In the genomic region with DNA sequence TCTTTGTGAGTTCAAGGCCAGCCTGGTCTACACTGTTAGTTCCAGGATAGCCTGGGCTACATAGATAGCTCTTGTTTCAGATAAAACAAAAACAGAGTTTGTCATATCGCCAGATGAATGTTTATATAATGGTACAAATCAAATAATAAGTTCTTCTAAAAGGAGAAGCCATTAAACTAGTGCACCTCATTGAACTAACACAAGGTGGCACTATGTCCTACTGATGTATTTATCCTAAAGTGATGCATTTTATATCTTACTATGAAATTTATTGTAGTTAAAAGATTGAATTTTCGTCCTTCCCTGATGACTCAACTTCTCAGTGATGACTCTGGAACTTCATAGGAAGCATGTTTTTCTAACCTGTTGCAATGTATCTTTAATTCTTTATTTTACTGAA, we compare ENCODE assay signal across 24 mouse cellular contexts. TPM values are rescaled to one million over a fixed set of nuclear protein-coding genes. Genes with fewer than 3 reads are reported as not detected.
A peak's percentile ranks its signal among the peaks of the same experiment; 100 is the strongest.
DNase-seq lines count a peak whose midpoint lies in the region; ATAC-seq and TF ChIP-seq lines count a peak whose summit lies in the region.
"Had no signal": no experiment of that assay in that cellular context is flagged by ENCODE, and none has a peak within 500 bp of the region (broad histone marks: within the 10 kb centered on the region; RNA-seq: fewer than 3 reads in every experiment).

No protein-coding gene starts in this region.

- no peak overlapping the region for H3K27ac ChIP-seq in hindbrain, postnatal 0 days
- no peak overlapping the region for H3K27ac ChIP-seq in hindbrain, embryonic 12.5 days
- no peak overlapping the region for H3K27ac ChIP-seq in lung, postnatal 0 days (ENCODE audit: low read length)
- no peak overlapping the region for H3K27ac ChIP-seq in MEL (ENCODE audit: control insufficient read depth, low read depth, low read length)
- H3K27ac ChIP-seq: embryonic facial prominence, embryonic 13.5 days; heart, embryonic 15.5 days; hindbrain, embryonic 10.5 days; limb, embryonic 12.5 days; liver, embryonic 13.5 days; midbrain, embryonic 15.5 days had no signal

- H3K4me1 ChIP-seq in hindbrain, postnatal 0 days (ENCODE audit: insufficient read depth, low read length): no peaks in the 10 kb centered on the region
- no peaks in the 10 kb centered on the region for H3K4me1 ChIP-seq in hindbrain, embryonic 12.5 days
- H3K4me1 ChIP-seq in lung, postnatal 0 days (ENCODE audit: insufficient read depth, low read depth, low read length): no peaks in the 10 kb centered on the region
- H3K4me1 ChIP-seq in MEL (ENCODE audit: control insufficient read depth in 1 of 2, insufficient read depth in 2 of 2, low read length in 2 of 2): no peaks in the 10 kb centered on the region
- H3K4me1 ChIP-seq: embryonic facial prominence, embryonic 13.5 days; heart, embryonic 15.5 days; hindbrain, embryonic 10.5 days; limb, embryonic 12.5 days; liver, embryonic 13.5 days; midbrain, embryonic 15.5 days had no signal

- H3K4me3 ChIP-seq in hindbrain, postnatal 0 days (ENCODE audit: low read length): no peak overlapping the region
- no peak overlapping the region for H3K4me3 ChIP-seq in hindbrain, embryonic 12.5 days
- H3K4me3 ChIP-seq in lung, postnatal 0 days (ENCODE audit: low read depth, low read length): no peak overlapping the region
- no peak overlapping the region for H3K4me3 ChIP-seq in MEL (ENCODE audit: control insufficient read depth in 1 of 2, insufficient read depth in 1 of 2, low read depth in 2 of 2, low read length in 2 of 2)
- H3K4me3 ChIP-seq: embryonic facial prominence, embryonic 13.5 days; heart, embryonic 15.5 days; hindbrain, embryonic 10.5 days; limb, embryonic 12.5 days; liver, embryonic 13.5 days; midbrain, embryonic 15.5 days had no signal

- DNase-seq in hindbrain, postnatal 0 days (ENCODE audit: low spot score): peak; percentile 20
- no peak for DNase-seq in lung, postnatal 0 days (ENCODE audit: low spot score)
- no peak for DNase-seq in lung, adult 18-20 months
- DNase-seq in MEL (ENCODE audit: low read depth, low spot score): peak; percentile 22
- DNase-seq in brain, embryonic 14.5 days (ENCODE audit: low read depth): peak; percentile 20
- no peak for DNase-seq in Muller cell, postnatal 12 days (ENCODE audit: inconsistent ontology term)
- DNase-seq: adrenal gland, adult 2 months; cerebellum, adult 9-11 months; gastrocnemius, postnatal 10 days; heart, adult 18-20 months; kidney, adult 8-10 months; kidney, postnatal 36 days; layer of hippocampus, adult 9-11 months; liver, embryonic 13.5 days; lung, postnatal 10 days; thymus, postnatal 14 days had no signal

- no peaks in the 10 kb centered on the region for H3K27me3 ChIP-seq in hindbrain, postnatal 0 days (ENCODE audit: insufficient read depth, low read length)
- H3K27me3 ChIP-seq in hindbrain, embryonic 12.5 days: no peaks in the 10 kb centered on the region
- H3K27me3 ChIP-seq in lung, postnatal 0 days (replicated peaks; ENCODE audit: insufficient read depth, low read length): no peaks in the 10 kb centered on the region
- H3K27me3 ChIP-seq in MEL (ENCODE audit: control insufficient read depth in 1 of 2, insufficient read depth in 2 of 2, low read length in 2 of 2): no peaks in the 10 kb centered on the region
- H3K27me3 ChIP-seq: embryonic facial prominence, embryonic 13.5 days; heart, embryonic 15.5 days; limb, embryonic 12.5 days; liver, embryonic 13.5 days; midbrain, embryonic 15.5 days had no signal

- H3K9ac ChIP-seq in hindbrain, postnatal 0 days (replicated peaks; ENCODE audit: low read length): no peak overlapping the region
- H3K9ac ChIP-seq in hindbrain, embryonic 12.5 days: no peak overlapping the region
- no peak overlapping the region for H3K9ac ChIP-seq in lung, postnatal 0 days (replicated peaks; ENCODE audit: low read depth)
- no peak overlapping the region for H3K9ac ChIP-seq in MEL (ENCODE audit: control insufficient read depth, low read depth, low read length, poor library complexity, severe bottlenecking)
- H3K9ac ChIP-seq: embryonic facial prominence, embryonic 13.5 days; heart, embryonic 15.5 days; limb, embryonic 12.5 days; liver, embryonic 13.5 days; midbrain, embryonic 15.5 days had no signal

- ATAC-seq in hindbrain, postnatal 0 days: no peak
- ATAC-seq in hindbrain, embryonic 12.5 days (ENCODE audit: low FRiP score): no peak
- no peak for ATAC-seq in lung, postnatal 0 days
- ATAC-seq: CD4-positive, CD25-positive, alpha-beta regulatory T cell, adult 4 months; midbrain, embryonic 15.5 days had no signal

- no peak overlapping the region for H3K4me2 ChIP-seq in hindbrain, postnatal 0 days (ENCODE audit: low read depth, low read length)
- no peak overlapping the region for H3K4me2 ChIP-seq in hindbrain, embryonic 12.5 days (replicated peaks)
- no peak overlapping the region for H3K4me2 ChIP-seq in lung, postnatal 0 days (replicated peaks; ENCODE audit: low read depth, low read length)
- H3K4me2 ChIP-seq: embryonic facial prominence, embryonic 13.5 days; heart, embryonic 15.5 days; limb, embryonic 12.5 days; liver, embryonic 13.5 days; midbrain, embryonic 15.5 days had no signal

- H3K36me3 ChIP-seq in hindbrain, postnatal 0 days (ENCODE audit: insufficient read depth, low read length): peaks cover 50% of the 10 kb centered on the region
- H3K36me3 ChIP-seq in hindbrain, embryonic 12.5 days: peaks cover 77% of the 10 kb centered on the region
- H3K36me3 ChIP-seq in lung, postnatal 0 days (ENCODE audit: insufficient read depth, low read length): peaks cover 24% of the 10 kb centered on the region
- H3K36me3 ChIP-seq in MEL (ENCODE audit: control insufficient read depth in 1 of 2, insufficient read depth in 2 of 2, low read length in 2 of 2): peaks cover 0 to 17% of the 10 kb centered on the region in 2 experiments; a peak in 2 of 4 replicates

- TF ChIP-seq POLR2A in MEL (IDR thresholded peaks at IDR 0.05; ENCODE audit: control insufficient read depth in 1 of 2, insufficient read depth in 1 of 2, low read depth in 1 of 2, low read length in 2 of 2, poor library complexity in 1 of 2): no peak
- TF ChIP-seq POLR2A in brain, embryonic 14.5 days (IDR thresholded peaks at IDR 0.05; ENCODE audit: borderline replicate concordance, extremely low read depth, insufficient read depth, insufficient read length, poor library complexity, severe bottlenecking): no peak

- no peak for TF ChIP-seq EP300 in lung, postnatal 0 days (IDR thresholded peaks at IDR 0.05)
- TF ChIP-seq EP300 in MEL (IDR thresholded peaks at IDR 0.05; ENCODE audit: low read depth in 1 of 2, low read length in 2 of 2): no peak

- 88% methylated on average over 2 of the region's 2 CpGs for WGBS in hindbrain, postnatal 0 days
- WGBS in hindbrain, embryonic 12.5 days: 91% methylated on average over 2 of the region's 2 CpGs
- WGBS in lung, postnatal 0 days: 83% methylated on average over 2 of the region's 2 CpGs

- no peaks in the 10 kb centered on the region for H3K9me3 ChIP-seq in hindbrain, postnatal 0 days (ENCODE audit: low read length)
- no peaks in the 10 kb centered on the region for H3K9me3 ChIP-seq in hindbrain, embryonic 12.5 days (replicated peaks)
- no peaks in the 10 kb centered on the region for H3K9me3 ChIP-seq in lung, postnatal 0 days (ENCODE audit: low read length)
- H3K9me3 ChIP-seq in MEL (replicated peaks; ENCODE audit: insufficient read depth, low read length): no peaks in the 10 kb centered on the region
- H3K9me3 ChIP-seq: embryonic facial prominence, embryonic 13.5 days; G1E; heart, embryonic 15.5 days; hindbrain, embryonic 10.5 days; limb, embryonic 12.5 days; liver, embryonic 13.5 days; midbrain, embryonic 15.5 days had no signal

- no peaks in the 10 kb centered on the region for H3K79me2 ChIP-seq in MEL (ENCODE audit: control insufficient read depth, insufficient read depth, low read length, poor library complexity)

- peak; percentile 5 for TF ChIP-seq RAD21 in MEL (IDR thresholded peaks at IDR 0.05; ENCODE audit: low read depth, low read length)

- peak; percentile 46 for TF ChIP-seq CTCF in hindbrain, postnatal 0 days (IDR thresholded peaks at IDR 0.05; ENCODE audit: low read depth)
- peak; percentile 28 for TF ChIP-seq CTCF in lung, postnatal 0 days (IDR thresholded peaks at IDR 0.05)
- TF ChIP-seq CTCF in MEL (IDR thresholded peaks at IDR 0.05 in 2 of 3, conservative IDR thresholded peaks at IDR 0.05 in 1 of 3; ENCODE audit: control insufficient read depth in 1 of 3, insufficient read depth in 1 of 3, low read depth in 2 of 3, low read length in 3 of 3, poor library complexity in 1 of 3, severe bottlenecking in 1 of 3): peak in 1 of 3 experiments; percentile 38; a peak in 2 of 6 replicates
- no peak for TF ChIP-seq CTCF in brain, embryonic 14.5 days (IDR thresholded peaks at IDR 0.05; ENCODE audit: borderline replicate concordance, extremely low read depth, insufficient read depth, insufficient read length)

RNA-seq across cellular contexts. Expression of gene Ncapd3, which starts 19.5 kb away (rescaled TPM):
- 21.3 and 22.3 TPM in 2 replicates for total RNA-seq in hindbrain, postnatal 0 days (2014; rRNA removed)
- 6.9 and 7.4 TPM in 2 replicates for polyA plus RNA-seq in hindbrain, postnatal 0 days (2015; fragmentation: Nextera tagmentation; extraction: Ambion mirVana)
- 27.8 TPM in 2 replicates for polyA plus RNA-seq in hindbrain, embryonic 12.5 days (2016; fragmentation: Nextera tagmentation; extraction: Ambion mirVana)
- 6.3 and 6.4 TPM in 2 replicates for polyA plus RNA-seq in lung, postnatal 0 days (2015; fragmentation: Nextera tagmentation; extraction: Ambion mirVana)
- 28.7 and 32.4 TPM in 2 replicates for total RNA-seq in MEL (2012; rRNA removed)
- 10 to 100 TPM in 1 of 2 experiments, not detected in 1; 36.5 TPM for polyA plus RNA-seq in MEL (2012; ENCODE audit: insufficient read depth in 1 of 2, insufficient read length in 2 of 2, low read depth in 1 of 2, low replicate concordance in 2 of 2, missing spikeins in 1 of 2)
- polyA plus RNA-seq in brain, embryonic 14.5 days (2012; rRNA removed): 28.9 and 40.8 TPM in 2 replicates

RNA-seq across cellular contexts. Expression of gene Vps26b, which starts 19.6 kb away (rescaled TPM):
- total RNA-seq in hindbrain, postnatal 0 days (2014; rRNA removed): 141 and 162 TPM in 2 replicates
- polyA plus RNA-seq in hindbrain, postnatal 0 days (2015; fragmentation: Nextera tagmentation; extraction: Ambion mirVana): 69.2 and 74.3 TPM in 2 replicates
- polyA plus RNA-seq in hindbrain, embryonic 12.5 days (2016; fragmentation: Nextera tagmentation; extraction: Ambion mirVana): 68.6 and 68.8 TPM in 2 replicates
- 16.7 TPM in 2 replicates for polyA plus RNA-seq in lung, postnatal 0 days (2015; fragmentation: Nextera tagmentation; extraction: Ambion mirVana)
- total RNA-seq in MEL (2012; rRNA removed): 36.1 and 37.3 TPM in 2 replicates
- polyA plus RNA-seq in MEL (2012; ENCODE audit: insufficient read depth in 1 of 2, insufficient read length in 2 of 2, low read depth in 1 of 2, low replicate concordance in 2 of 2, missing spikeins in 1 of 2): 10 to 100 TPM in 1 of 2 experiments, not detected in 1; 36.4 TPM
- polyA plus RNA-seq in brain, embryonic 14.5 days (2012; rRNA removed): 82.6 and 92.3 TPM in 2 replicates

RNA-seq across cellular contexts. Expression of gene Thyn1, which starts 50.0 kb away (rescaled TPM):
- 35.3 and 36.9 TPM in 2 replicates for total RNA-seq in hindbrain, postnatal 0 days (2014; rRNA removed)
- 147 and 148 TPM in 2 replicates for polyA plus RNA-seq in hindbrain, postnatal 0 days (2015; fragmentation: Nextera tagmentation; extraction: Ambion mirVana)
- polyA plus RNA-seq in hindbrain, embryonic 12.5 days (2016; fragmentation: Nextera tagmentation; extraction: Ambion mirVana): 134 and 141 TPM in 2 replicates
- polyA plus RNA-seq in lung, postnatal 0 days (2015; fragmentation: Nextera tagmentation; extraction: Ambion mirVana): 52.7 and 55.7 TPM in 2 replicates
- total RNA-seq in MEL (2012; rRNA removed): 105 and 115 TPM in 2 replicates
- 100 to 1,000 TPM in 1 of 2 experiments, not detected in 1; 130 TPM for polyA plus RNA-seq in MEL (2012; ENCODE audit: insufficient read depth in 1 of 2, insufficient read length in 2 of 2, low read depth in 1 of 2, low replicate concordance in 2 of 2, missing spikeins in 1 of 2)
- polyA plus RNA-seq in brain, embryonic 14.5 days (2012; rRNA removed): 59.2 and 67.0 TPM in 2 replicates

RNA-seq across cellular contexts. Expression of gene Acad8, which starts 50.1 kb away (rescaled TPM):
- total RNA-seq in hindbrain, postnatal 0 days (2014; rRNA removed): 12.7 and 24.0 TPM in 2 replicates
- 29.4 and 32.5 TPM in 2 replicates for polyA plus RNA-seq in hindbrain, postnatal 0 days (2015; fragmentation: Nextera tagmentation; extraction: Ambion mirVana)
- 36.2 and 36.6 TPM in 2 replicates for polyA plus RNA-seq in hindbrain, embryonic 12.5 days (2016; fragmentation: Nextera tagmentation; extraction: Ambion mirVana)
- 31.6 and 33.6 TPM in 2 replicates for polyA plus RNA-seq in lung, postnatal 0 days (2015; fragmentation: Nextera tagmentation; extraction: Ambion mirVana)
- total RNA-seq in MEL (2012; rRNA removed): 16.7 and 17.6 TPM in 2 replicates
- 10 to 100 TPM in 1 of 2 experiments, not detected in 1; 22.7 TPM for polyA plus RNA-seq in MEL (2012; ENCODE audit: insufficient read depth in 1 of 2, insufficient read length in 2 of 2, low read depth in 1 of 2, low replicate concordance in 2 of 2, missing spikeins in 1 of 2)
- polyA plus RNA-seq in brain, embryonic 14.5 days (2012; rRNA removed): 32.1 and 36.9 TPM in 2 replicates

Comparison
In these comparisons a context has a peak if more than half of its experiments do, and no peak if none do; other contexts are left out.
1. DNase-seq: peak in hindbrain, postnatal 0 days (single experiment), MEL (single experiment) and brain, embryonic 14.5 days (single experiment); none in lung, postnatal 0 days (single experiment), lung, adult 18-20 months (0 of 2) and Muller cell, postnatal 12 days (single experiment).